Mouse (Mus musculus) cerebellum, adult 11 months (tissue): ENCODE data around the gene Gcn1l1.

ENCODE experiments used
- DNase-seq: peaks from one replicate; pipeline ENCODE4 v3.0.0; 2022

Gene Gcn1l1

GRCm38 (mm10) chr5:115535635-115536034 is 29.4 kb upstream of the Gcn1l1 start:
- DNase-seq = no peak

GRCm38 (mm10) chr5:115538017-115538692 is 26.9 kb upstream of the Gcn1l1 start:
- peak; percentile 59 for DNase-seq

GRCm38 (mm10) chr5:115538693-115539043 is 26.4 kb upstream of the Gcn1l1 start:
- peak; percentile 91 for DNase-seq

- DNase-seq = no peak
Measured at GRCm38 (mm10) chr5:115542635-115543384, 22.2 kb upstream of the Gcn1l1 start.

GRCm38 (mm10) chr5:115543509-115544253 is 21.4 kb upstream of the Gcn1l1 start:
- peak; percentile 84 for DNase-seq

GRCm38 (mm10) chr5:115544655-115545185 is 20.3 kb upstream of the Gcn1l1 start:
- no peak for DNase-seq

- DNase-seq = no peak
Measured at GRCm38 (mm10) chr5:115545636-115546035, 19.4 kb upstream of the Gcn1l1 start.

- peak; percentile 68 for DNase-seq
Measured at GRCm38 (mm10) chr5:115546536-115546935, 18.5 kb upstream of the Gcn1l1 start.

- DNase-seq = no peak
Measured at GRCm38 (mm10) chr5:115547014-115547413, 18.0 kb upstream of the Gcn1l1 start.

GRCm38 (mm10) chr5:115547421-115547820 is 17.6 kb upstream of the Gcn1l1 start:
- peak; percentile 54 for DNase-seq

- peak; percentile 40 for DNase-seq
Measured at GRCm38 (mm10) chr5:115548501-115549285, 16.4 kb upstream of the Gcn1l1 start.

- peak; percentile 25 for DNase-seq
Measured at GRCm38 (mm10) chr5:115550482-115551005, 14.5 kb upstream of the Gcn1l1 start.

GRCm38 (mm10) chr5:115551386-115551785 is 13.7 kb upstream of the Gcn1l1 start:
- DNase-seq = no peak

- no peak for DNase-seq
Measured at GRCm38 (mm10) chr5:115551799-115552198, 13.3 kb upstream of the Gcn1l1 start.

- DNase-seq = no peak
Measured at GRCm38 (mm10) chr5:115553801-115554420, 11.1 kb upstream of the Gcn1l1 start.

- DNase-seq = no peak
Measured at GRCm38 (mm10) chr5:115554536-115555291, 10.3 kb upstream of the Gcn1l1 start.

- DNase-seq = peak; percentile 74
Measured at GRCm38 (mm10) chr5:115556217-115556616, 8.8 kb upstream of the Gcn1l1 start.

- no peak for DNase-seq
Measured at GRCm38 (mm10) chr5:115558182-115558794, 6.8 kb upstream of the Gcn1l1 start.

GRCm38 (mm10) chr5:115559237-115560101 is 5.6 kb upstream of the Gcn1l1 start, which contains the start of gene Rplp0:
TSS of gene Rplp0 (plus strand) at chr5:115559467.
- DNase-seq = peak; percentile 100
